Mouse (Mus musculus): ENCODE data around the gene Ehf. TPM values are rescaled to one million over a fixed set of nuclear protein-coding genes. Genes with fewer than 3 reads are reported as not detected.

The Ehf gene
- total and polyA plus RNA-seq, 2 experiments from 2014 or later: 3.7 TPM; not detected in 1

DNA sequence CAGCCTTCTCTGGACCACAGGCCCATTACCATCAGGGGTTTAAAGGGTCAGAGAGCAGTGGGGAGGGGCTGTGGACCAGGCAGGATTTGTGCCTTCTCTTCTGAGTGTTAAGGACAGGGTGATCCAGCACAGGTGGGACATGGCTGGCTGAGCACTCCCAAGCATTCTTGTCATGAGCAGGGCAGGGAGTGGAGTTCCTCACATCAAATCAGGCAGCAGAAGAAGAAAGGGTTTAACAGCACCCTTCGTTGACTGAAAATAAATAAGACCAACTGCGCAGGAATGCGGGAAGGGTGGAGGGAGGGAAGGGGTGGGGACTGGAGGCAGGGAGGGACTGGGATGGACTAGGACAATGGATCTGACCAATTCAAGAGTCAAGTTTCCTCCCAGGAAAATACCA is 8.6 kb downstream of the Ehf start:
- H3K9ac ChIP-seq (replicated peaks; ENCODE audit: low read depth, low read length): no peak overlapping the region
- H3K4me1 ChIP-seq (ENCODE audit: control insufficient read depth, insufficient read depth): peaks cover 5% of the 10 kb centered on the region
- no peak for DNase-seq (ENCODE audit: low spot score)
- no peak for ATAC-seq (ENCODE audit: insufficient read depth, low read depth)
- no peak overlapping the region for H3K4me2 ChIP-seq (ENCODE audit: low read depth, low read length)
- H3K9me3 ChIP-seq (replicated peaks; ENCODE audit: control insufficient read depth, low read length): no peaks in the 10 kb centered on the region
- 40% methylated on average over 3 of the region's 3 CpGs for WGBS
- no peak overlapping the region for H3K4me3 ChIP-seq (ENCODE audit: low read depth, low read length)
- no peaks in the 10 kb centered on the region for H3K27me3 ChIP-seq (ENCODE audit: control insufficient read depth, insufficient read depth, low read length)
- H3K27ac ChIP-seq (ENCODE audit: low read depth): no peak overlapping the region
- TF ChIP-seq EP300 (IDR thresholded peaks at IDR 0.05; ENCODE audit: low read depth) (no peak), CTCF (IDR thresholded peaks at IDR 0.05; ENCODE audit: low read depth) (no peak)
- no peaks in the 10 kb centered on the region for H3K36me3 ChIP-seq (replicated peaks; ENCODE audit: control insufficient read depth, insufficient read depth, low read length)

DNA sequence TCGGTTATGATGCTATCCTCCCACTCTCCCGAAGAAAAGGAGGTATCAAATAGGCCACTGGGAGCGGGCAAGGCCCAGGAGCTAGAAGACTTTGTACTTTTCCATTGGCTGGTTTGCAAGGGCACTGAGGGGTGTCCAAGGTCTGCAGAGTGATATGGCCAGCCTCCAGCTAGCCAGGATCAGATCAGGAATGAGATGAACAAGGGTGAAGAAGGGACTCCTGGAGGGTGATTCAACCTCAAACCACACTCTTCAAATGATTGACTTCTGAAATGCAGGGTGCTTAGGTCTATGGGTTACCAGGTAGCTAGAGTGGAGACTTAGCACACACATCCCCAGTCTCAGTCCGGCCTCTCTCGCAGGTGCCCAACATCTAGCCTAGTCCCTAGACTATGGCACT is 9.3 kb downstream of the Ehf start:
- no peak for ATAC-seq (ENCODE audit: insufficient read depth, low read depth)
- Histone ChIP-seq H3K4me1 (ENCODE audit: control insufficient read depth, insufficient read depth) (peaks cover 6% of the 10 kb centered on the region), H3K4me3 (ENCODE audit: low read depth, low read length) (no peak overlapping the region), H3K36me3 (replicated peaks; ENCODE audit: control insufficient read depth, insufficient read depth, low read length) (no peaks in the 10 kb centered on the region), H3K4me2 (ENCODE audit: low read depth, low read length) (no peak overlapping the region), H3K9me3 (replicated peaks; ENCODE audit: control insufficient read depth, low read length) (no peaks in the 10 kb centered on the region), H3K27me3 (ENCODE audit: control insufficient read depth, insufficient read depth, low read length) (no peaks in the 10 kb centered on the region), H3K27ac (ENCODE audit: low read depth) (no peak overlapping the region), H3K9ac (replicated peaks; ENCODE audit: low read depth, low read length) (no peak overlapping the region)
- TF ChIP-seq EP300 (IDR thresholded peaks at IDR 0.05; ENCODE audit: low read depth): no peak
- WGBS: 76% methylated on average over 5 of the region's 5 CpGs
- no peak for DNase-seq (ENCODE audit: low spot score)

DNA sequence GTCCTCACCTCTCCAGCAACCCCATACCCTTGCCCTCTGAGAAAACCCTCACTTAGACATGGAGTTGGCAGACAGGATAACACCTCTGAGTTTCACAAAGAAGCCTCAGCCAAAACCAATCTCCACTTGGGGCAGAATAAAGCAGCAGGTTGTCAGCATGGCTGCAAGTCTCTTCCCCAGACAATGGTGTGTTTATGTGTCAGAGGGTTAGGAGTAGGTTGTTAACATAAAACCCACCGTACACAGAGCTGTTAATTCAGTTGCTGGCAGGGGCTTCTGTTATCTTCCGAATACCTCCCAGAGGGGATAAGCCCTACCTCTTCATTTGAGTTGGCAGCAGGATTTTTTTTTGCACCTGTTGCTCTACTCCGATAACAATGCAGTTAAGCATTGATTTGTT is 9.9 kb downstream of the Ehf start:
- no peaks in the 10 kb centered on the region for H3K9me3 ChIP-seq (replicated peaks; ENCODE audit: control insufficient read depth, low read length)
- no peak for DNase-seq (ENCODE audit: low spot score)
- H3K27ac ChIP-seq (ENCODE audit: low read depth): no peak overlapping the region
- H3K9ac ChIP-seq (replicated peaks; ENCODE audit: low read depth, low read length): no peak overlapping the region
- ATAC-seq (ENCODE audit: insufficient read depth, low read depth): no peak
- TF ChIP-seq CTCF (IDR thresholded peaks at IDR 0.05; ENCODE audit: low read depth): no peak
- WGBS: 46% methylated on average over 3 of the region's 3 CpGs
- no peaks in the 10 kb centered on the region for H3K27me3 ChIP-seq (ENCODE audit: control insufficient read depth, insufficient read depth, low read length)
- no peaks in the 10 kb centered on the region for H3K36me3 ChIP-seq (replicated peaks; ENCODE audit: control insufficient read depth, insufficient read depth, low read length)
- H3K4me2 ChIP-seq (ENCODE audit: low read depth, low read length): no peak overlapping the region
- H3K4me1 ChIP-seq (ENCODE audit: control insufficient read depth, insufficient read depth): peaks cover 6% of the 10 kb centered on the region
- H3K4me3 ChIP-seq (ENCODE audit: low read depth, low read length): no peak overlapping the region

DNA sequence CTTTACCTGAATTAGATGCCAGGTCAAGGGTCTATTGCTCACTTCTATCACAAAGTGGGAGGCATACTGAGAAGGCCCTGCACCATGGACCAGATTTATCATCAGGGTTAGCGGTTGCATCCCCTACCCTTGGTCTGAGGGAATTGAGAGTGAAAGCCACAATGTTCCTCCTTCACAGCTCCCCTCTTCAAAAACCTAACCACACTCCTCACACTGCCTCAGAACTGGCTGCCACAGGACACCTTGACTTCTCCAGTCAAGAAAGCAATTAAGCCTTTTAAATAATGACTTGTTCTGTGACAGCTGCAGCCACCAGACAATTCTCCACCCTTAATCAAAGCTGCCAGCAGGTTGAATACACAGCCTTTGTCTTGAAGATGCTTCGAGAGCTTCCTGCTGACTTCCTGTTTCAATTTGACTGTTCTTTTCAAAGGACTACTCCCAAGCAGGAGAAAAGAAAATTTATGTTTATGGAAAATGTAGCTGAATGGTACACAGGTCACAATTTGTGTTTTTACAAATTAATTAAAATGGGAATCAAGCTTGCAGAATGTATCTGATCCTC is 12.3 kb downstream of the Ehf start:
- no peaks in the 10 kb centered on the region for H3K9me3 ChIP-seq (replicated peaks; ENCODE audit: control insufficient read depth, low read length)
- no peak overlapping the region for H3K4me2 ChIP-seq (ENCODE audit: low read depth, low read length)
- H3K27ac ChIP-seq (ENCODE audit: low read depth): no peak overlapping the region
- no peaks in the 10 kb centered on the region for H3K36me3 ChIP-seq (replicated peaks; ENCODE audit: control insufficient read depth, insufficient read depth, low read length)
- TF ChIP-seq CTCF (IDR thresholded peaks at IDR 0.05; ENCODE audit: low read depth) (no peak), EP300 (IDR thresholded peaks at IDR 0.05; ENCODE audit: low read depth) (no peak)
- H3K4me1 ChIP-seq (ENCODE audit: control insufficient read depth, insufficient read depth): peaks cover 6% of the 10 kb centered on the region
- no peak overlapping the region for H3K9ac ChIP-seq (replicated peaks; ENCODE audit: low read depth, low read length)
- no peaks in the 10 kb centered on the region for H3K27me3 ChIP-seq (ENCODE audit: control insufficient read depth, insufficient read depth, low read length)
- no peak overlapping the region for H3K4me3 ChIP-seq (ENCODE audit: low read depth, low read length)
- WGBS: 73% methylated on average over 2 of the region's 2 CpGs
- no peak for ATAC-seq (ENCODE audit: insufficient read depth, low read depth)
- no peak for DNase-seq (ENCODE audit: low spot score)

DNA sequence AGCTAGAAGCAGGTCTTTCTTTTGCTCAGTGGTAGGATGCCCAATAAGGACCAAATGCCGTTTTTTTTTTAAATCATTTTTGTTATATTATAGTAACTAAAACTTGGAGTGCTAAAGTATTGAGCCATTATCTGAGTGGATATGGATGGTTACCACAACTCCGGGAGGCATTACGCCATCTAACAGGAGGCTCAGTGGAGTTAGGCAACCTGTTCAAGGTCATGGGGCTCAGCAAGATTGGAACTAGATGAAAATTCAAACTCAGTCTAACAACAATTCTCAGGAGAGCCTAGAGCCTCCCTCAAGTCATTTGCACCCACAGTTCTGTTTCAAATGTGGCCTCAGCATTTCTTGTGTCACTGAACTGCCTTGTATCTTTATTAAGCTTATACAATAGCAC is 12.9 kb downstream of the Ehf start:
- no peak overlapping the region for H3K4me2 ChIP-seq (ENCODE audit: low read depth, low read length)
- H3K27me3 ChIP-seq (ENCODE audit: control insufficient read depth, insufficient read depth, low read length): no peaks in the 10 kb centered on the region
- DNase-seq (ENCODE audit: low spot score) (no peak), ATAC-seq (ENCODE audit: insufficient read depth, low read depth) (no peak)
- no peaks in the 10 kb centered on the region for H3K9me3 ChIP-seq (replicated peaks; ENCODE audit: control insufficient read depth, low read length)
- H3K36me3 ChIP-seq (replicated peaks; ENCODE audit: control insufficient read depth, insufficient read depth, low read length): no peaks in the 10 kb centered on the region
- H3K4me3 ChIP-seq (ENCODE audit: low read depth, low read length): no peak overlapping the region
- peaks cover 6% of the 10 kb centered on the region for H3K4me1 ChIP-seq (ENCODE audit: control insufficient read depth, insufficient read depth)
- no peak overlapping the region for H3K9ac ChIP-seq (replicated peaks; ENCODE audit: low read depth, low read length)
- 87% methylated on average over 3 of the region's 3 CpGs for WGBS
- TF ChIP-seq CTCF (IDR thresholded peaks at IDR 0.05; ENCODE audit: low read depth): no peak
- no peak for TF ChIP-seq EP300 (IDR thresholded peaks at IDR 0.05; ENCODE audit: low read depth)
- H3K27ac ChIP-seq (ENCODE audit: low read depth): no peak overlapping the region

DNA sequence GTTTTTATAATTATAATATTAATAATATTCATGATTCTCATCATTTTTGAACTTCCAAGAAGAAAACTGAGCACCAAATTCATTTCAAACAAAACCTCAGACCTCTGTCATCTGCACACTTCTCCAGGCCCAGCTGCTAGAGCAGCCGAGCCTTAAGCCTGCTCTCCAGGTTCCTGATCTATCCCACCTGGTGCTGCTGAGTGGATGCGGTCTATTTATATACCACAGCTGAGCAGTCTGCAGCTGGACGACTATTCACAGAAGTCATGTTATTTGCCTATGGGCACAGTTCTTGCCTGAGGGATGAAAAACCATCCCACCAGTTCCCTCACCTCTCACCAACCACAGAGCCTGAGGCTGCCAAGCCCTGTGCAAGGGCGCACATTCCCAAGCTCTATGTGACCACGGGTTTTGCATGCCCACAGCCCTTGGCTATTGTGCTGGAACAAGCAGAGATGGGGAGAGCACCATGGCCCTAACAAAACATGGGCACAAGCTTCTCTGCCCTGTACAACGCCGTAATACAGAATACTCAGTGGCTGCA is 13.6 kb downstream of the Ehf start:
- DNase-seq (ENCODE audit: low spot score) (peak; percentile 9), ATAC-seq (ENCODE audit: insufficient read depth, low read depth) (peak; percentile 49; the same call in 1 of the 2 replicates)
- no peaks in the 10 kb centered on the region for H3K27me3 ChIP-seq (ENCODE audit: control insufficient read depth, insufficient read depth, low read length)
- no peak for TF ChIP-seq EP300 (IDR thresholded peaks at IDR 0.05; ENCODE audit: low read depth)
- no peak for TF ChIP-seq CTCF (IDR thresholded peaks at IDR 0.05; ENCODE audit: low read depth)
- no peak overlapping the region for H3K4me2 ChIP-seq (ENCODE audit: low read depth, low read length)
- 42% methylated on average over 7 of the region's 7 CpGs for WGBS
- H3K4me3 ChIP-seq (ENCODE audit: low read depth, low read length): no peak overlapping the region
- peaks cover 6% of the 10 kb centered on the region for H3K4me1 ChIP-seq (ENCODE audit: control insufficient read depth, insufficient read depth)
- no peak overlapping the region for H3K27ac ChIP-seq (ENCODE audit: low read depth)
- no peaks in the 10 kb centered on the region for H3K36me3 ChIP-seq (replicated peaks; ENCODE audit: control insufficient read depth, insufficient read depth, low read length)
- no peak overlapping the region for H3K9ac ChIP-seq (replicated peaks; ENCODE audit: low read depth, low read length)
- no peaks in the 10 kb centered on the region for H3K9me3 ChIP-seq (replicated peaks; ENCODE audit: control insufficient read depth, low read length)

Measured in heart, postnatal 0 days (tissue).